Mouse (Mus musculus) bone marrow macrophage, adult 2 months (primary cell): ENCODE measurements around the gene Plekha7. TPM values are rescaled to one million over a fixed set of nuclear protein-coding genes. Genes with fewer than 3 reads are reported as not detected.

Source experiments
- H3K27ac ChIP-seq: 2 replicates; pipeline ENCODE4 v1.5.1; 2012; ENCODE audit warnings: low read depth, low read length; ENCODE audit not compliant: insufficient read depth
- H3K4me1 ChIP-seq: 2 replicates; pipeline ENCODE4 v1.6.1; 2012; ENCODE audit warnings: low read length; ENCODE audit not compliant: control insufficient read depth, insufficient read depth
- H3K4me3 ChIP-seq: 2 replicates; pipeline ENCODE4 v1.5.1; 2012; ENCODE audit warnings: mild to moderate bottlenecking, low read length, moderate library complexity; ENCODE audit not compliant: insufficient read depth
- CTCF ChIP-seq: IDR thresholded peaks from 2 replicates; pipeline ENCODE4 v1.5.1; 2012; ENCODE audit warnings: low read depth, mild to moderate bottlenecking, low read length, moderate library complexity
- POLR2A ChIP-seq: IDR thresholded peaks from 2 replicates; pipeline ENCODE4 v1.6.1; 2012; ENCODE audit warnings: mild to moderate bottlenecking, low read depth, low read length, borderline replicate concordance
- polyA plus RNA-seq: library from polyadenylated mRNA; stranded (reverse); fragments of >200 nt; gene quantifications from 2 replicates; pipeline ENCODE4 v1.2.4, GENCODE M21; 2012; ENCODE audit not compliant: missing spikeins, insufficient read depth, insufficient read length

Plekha7 gene
- polyA plus RNA-seq, 1 experiment = not detected

- peaks cover 6% of the 10 kb centered on the region; the same call in 1 of the 2 replicates for H3K4me1 ChIP-seq
- H3K27ac ChIP-seq = no peak overlapping the region
- TF ChIP-seq POLR2A (no peak), CTCF (no peak)
- no peak overlapping the region for H3K4me3 ChIP-seq
Observed at GRCm38 (mm10) chr7:116124057-116124456, 184.1 kb downstream of the Plekha7 start.

- TF ChIP-seq CTCF (no peak), POLR2A (no peak)
- Histone ChIP-seq H3K4me1 (peaks cover 3% of the 10 kb centered on the region; the same call in 1 of the 2 replicates), H3K4me3 (no peak overlapping the region), H3K27ac (no peak overlapping the region)
Observed at GRCm38 (mm10) chr7:116123597-116123985, 184.6 kb downstream of the Plekha7 start.

DNA sequence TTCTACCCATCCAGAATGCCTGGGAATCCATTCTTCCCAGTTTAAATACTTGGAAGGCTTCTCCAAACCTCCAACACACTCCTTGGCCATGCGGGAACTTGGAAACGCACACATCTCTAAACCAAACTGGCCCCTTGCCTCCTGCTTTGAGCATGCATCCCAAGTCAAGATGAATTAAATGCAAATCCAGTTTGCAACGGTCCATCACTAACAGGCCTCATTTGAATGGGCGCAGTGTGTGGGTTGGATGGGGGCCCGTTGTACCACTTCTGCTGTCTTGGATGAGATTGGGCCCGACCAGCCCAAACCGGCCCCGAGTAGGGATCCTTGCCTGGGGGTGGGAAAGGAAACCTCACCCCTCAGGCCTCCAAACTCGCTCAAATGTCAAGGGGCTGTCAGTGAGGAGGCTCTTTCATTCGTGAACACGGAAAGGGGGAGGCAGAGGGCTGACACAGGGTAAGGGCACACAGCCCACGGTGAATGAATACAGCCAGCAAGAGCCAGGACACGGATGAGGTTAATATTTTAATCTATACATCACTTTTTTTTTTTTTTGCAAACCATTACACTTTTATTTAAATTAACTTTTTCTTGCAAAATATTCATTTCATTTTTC lies 185.1 kb downstream of the Plekha7 start:
- TF ChIP-seq CTCF (no peak), POLR2A (no peak)
- H3K4me1 ChIP-seq = no peaks in the 10 kb centered on the region
- no peak overlapping the region for H3K27ac ChIP-seq
- H3K4me3 ChIP-seq = no peak overlapping the region

GRCm38 (mm10) chr7:116121202-116121601 lies 187.0 kb downstream of the Plekha7 start:
- Histone ChIP-seq H3K4me3 (no peak overlapping the region), H3K4me1 (no peaks in the 10 kb centered on the region), H3K27ac (no peak overlapping the region)
- TF ChIP-seq POLR2A (no peak), CTCF (no peak)

DNA sequence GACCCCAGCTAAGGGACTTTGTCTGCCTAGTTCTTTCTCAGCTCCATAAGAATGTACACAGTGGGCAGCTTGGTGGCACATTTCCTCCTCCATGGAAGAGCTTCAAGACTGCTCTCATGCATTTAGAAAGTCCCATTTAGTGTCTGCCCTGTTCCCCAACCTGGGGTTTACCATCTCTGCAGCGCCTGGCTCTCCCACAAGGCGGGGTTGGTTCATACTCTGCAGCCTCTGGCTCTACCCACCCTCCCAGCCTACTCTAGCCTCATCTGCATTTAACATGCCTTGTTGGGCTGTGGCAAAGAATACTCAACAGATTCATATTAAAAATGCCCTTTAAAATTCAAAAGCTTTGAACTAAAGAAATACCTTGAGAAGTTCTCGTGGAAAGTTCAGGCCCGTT lies 187.4 kb downstream of the Plekha7 start:
- no peak overlapping the region for H3K4me3 ChIP-seq
- H3K4me1 ChIP-seq = no peaks in the 10 kb centered on the region
- TF ChIP-seq CTCF = no peak
- TF ChIP-seq POLR2A = no peak
- H3K27ac ChIP-seq = no peak overlapping the region

- H3K4me1 ChIP-seq = no peaks in the 10 kb centered on the region
- no peak overlapping the region for H3K4me3 ChIP-seq
- TF ChIP-seq POLR2A (no peak), CTCF (no peak)
- H3K27ac ChIP-seq = no peak overlapping the region
Observed at GRCm38 (mm10) chr7:116119306-116119857, 188.8 kb downstream of the Plekha7 start.

GRCm38 (mm10) chr7:116115991-116116390 lies 192.2 kb downstream of the Plekha7 start:
- H3K4me3 ChIP-seq = no peak overlapping the region
- H3K4me1 ChIP-seq = no peaks in the 10 kb centered on the region
- TF ChIP-seq POLR2A = no peak
- TF ChIP-seq CTCF = no peak
- H3K27ac ChIP-seq = no peak overlapping the region

- TF ChIP-seq POLR2A (no peak), CTCF (no peak)
- H3K4me3 ChIP-seq = no peak overlapping the region
- H3K27ac ChIP-seq = no peak overlapping the region
- no peaks in the 10 kb centered on the region for H3K4me1 ChIP-seq
Observed at GRCm38 (mm10) chr7:116115216-116115930, 192.8 kb downstream of the Plekha7 start.

- TF ChIP-seq POLR2A (no peak), CTCF (no peak)
- Histone ChIP-seq H3K4me3 (no peak overlapping the region), H3K4me1 (no peaks in the 10 kb centered on the region), H3K27ac (no peak overlapping the region)
Observed at GRCm38 (mm10) chr7:116111546-116111945, 196.6 kb downstream of the Plekha7 start.

GRCm38 (mm10) chr7:116110661-116111060 lies 197.5 kb downstream of the Plekha7 start:
- TF ChIP-seq CTCF = no peak
- no peak for TF ChIP-seq POLR2A
- Histone ChIP-seq H3K4me1 (no peaks in the 10 kb centered on the region), H3K27ac (no peak overlapping the region), H3K4me3 (no peak overlapping the region)
